Mouse (Mus musculus): ENCODE measurements around the gene Dact3. TPM values are rescaled to one million over a fixed set of nuclear protein-coding genes. Genes with fewer than 3 reads are reported as not detected.
A peak's percentile ranks its signal among the peaks of the same experiment; 100 is the strongest.

The Dact3 gene
- total RNA-seq, 1 experiment: 4.5 TPM

- no peak for DNase-seq (ENCODE audit: low read depth, low spot score)
- peaks cover 8% of the 10 kb centered on the region; the same call in 1 of the 2 replicates for H3K36me3 ChIP-seq (ENCODE audit: control insufficient read depth, insufficient read depth, low read length, poor library complexity, severe bottlenecking)
Measured at GRCm38 (mm10) chr7:16858336-16858735, 16.8 kb upstream of the Dact3 start.

GRCm38 (mm10) chr7:16859902-16860651 is 15.0 kb upstream of the Dact3 start:
- TF ChIP-seq HCFC1 (IDR thresholded peaks at IDR 0.05; ENCODE audit: borderline replicate concordance, insufficient read depth, low read length) (no peak), MAFK (IDR thresholded peaks at IDR 0.05; ENCODE audit: insufficient read depth, low read depth, low read length) (no peak), CHD2 (IDR thresholded peaks at IDR 0.05; ENCODE audit: low read depth, low read length) (no peak), ZC3H11A (IDR thresholded peaks at IDR 0.05; ENCODE audit: borderline replicate concordance, low read depth, low read length) (peak; percentile 4; the same call in 1 of the 2 replicates), ZNF384 (IDR thresholded peaks at IDR 0.05; ENCODE audit: low read depth, low read length) (no peak)
- Histone ChIP-seq H3K9ac (ENCODE audit: insufficient read depth, low read depth, low read length, poor library complexity, severe bottlenecking) (no peak overlapping the region), H3K4me1 (ENCODE audit: control insufficient read depth in 2 of 2, insufficient read depth in 2 of 2, low read length in 2 of 2, poor library complexity in 1 of 2) (no peaks in the 10 kb centered on the region), H3K4me3 (ENCODE audit: insufficient read depth in 1 of 2, low read depth in 1 of 2, low read length in 2 of 2, poor library complexity in 1 of 2, severe bottlenecking in 1 of 2) (no peak overlapping the region), H3K27ac (ENCODE audit: insufficient read depth, low read depth, low read length, poor library complexity, severe bottlenecking) (no peak overlapping the region), H3K36me3 (ENCODE audit: control insufficient read depth, insufficient read depth, low read length, poor library complexity, severe bottlenecking) (peaks cover 3% of the 10 kb centered on the region; the same call in 1 of the 2 replicates), H3K9me3 (ENCODE audit: control insufficient read depth, insufficient read depth, low read depth, low read length) (no peaks in the 10 kb centered on the region)
- DNase-seq (ENCODE audit: low read depth, low spot score): no peak
- in situ Hi-C loops (cut with MboI; ENCODE audit: low sequenced_read_pairs in 2 of 2, unreplicated experiment in 2 of 2): no loop called here

More at GRCm38 (mm10) chr7:16858336-16858735, 16.8 kb upstream of the Dact3 start:
- Histone ChIP-seq H3K27ac (ENCODE audit: insufficient read depth, low read depth, low read length, poor library complexity, severe bottlenecking) (no peak overlapping the region), H3K9me3 (ENCODE audit: control insufficient read depth, insufficient read depth, low read depth, low read length) (no peaks in the 10 kb centered on the region), H3K9ac (ENCODE audit: insufficient read depth, low read depth, low read length, poor library complexity, severe bottlenecking) (peak overlapping the region; percentile 60; the same call in 1 of the 2 replicates), H3K4me1 (ENCODE audit: control insufficient read depth in 2 of 2, insufficient read depth in 2 of 2, low read length in 2 of 2, poor library complexity in 1 of 2) (peaks cover 0 to 9% of the 10 kb centered on the region in 2 experiments; a peak in 2 of 4 replicates), H3K4me3 (ENCODE audit: insufficient read depth in 1 of 2, low read depth in 1 of 2, low read length in 2 of 2, poor library complexity in 1 of 2, severe bottlenecking in 1 of 2) (peak overlapping the region; percentile 22 to 40; a peak in 3 of 4 replicates)
- TF ChIP-seq ZC3H11A (IDR thresholded peaks at IDR 0.05; ENCODE audit: borderline replicate concordance, low read depth, low read length) (no peak), CHD2 (IDR thresholded peaks at IDR 0.05; ENCODE audit: low read depth, low read length) (no peak), HCFC1 (IDR thresholded peaks at IDR 0.05; ENCODE audit: borderline replicate concordance, insufficient read depth, low read length) (no peak), MAFK (IDR thresholded peaks at IDR 0.05; ENCODE audit: insufficient read depth, low read depth, low read length) (no peak)
- in situ Hi-C loops (cut with MboI; ENCODE audit: low sequenced_read_pairs in 2 of 2, unreplicated experiment in 2 of 2): no loop called here

- in situ Hi-C loops (cut with MboI; ENCODE audit: low sequenced_read_pairs in 2 of 2, unreplicated experiment in 2 of 2): no loop called here
- no peaks in the 10 kb centered on the region; the same call in 1 of the 2 replicates for H3K36me3 ChIP-seq (ENCODE audit: control insufficient read depth, insufficient read depth, low read length, poor library complexity, severe bottlenecking)
- no peak overlapping the region for H3K4me3 ChIP-seq (ENCODE audit: insufficient read depth in 1 of 2, low read depth in 1 of 2, low read length in 2 of 2, poor library complexity in 1 of 2, severe bottlenecking in 1 of 2)
- H3K4me1 ChIP-seq (ENCODE audit: control insufficient read depth in 2 of 2, insufficient read depth in 2 of 2, low read length in 2 of 2, poor library complexity in 1 of 2): peaks cover 0 to 11% of the 10 kb centered on the region in 2 experiments; a peak in 2 of 4 replicates
- no peak for TF ChIP-seq ZC3H11A (IDR thresholded peaks at IDR 0.05; ENCODE audit: borderline replicate concordance, low read depth, low read length)
- TF ChIP-seq HCFC1 (IDR thresholded peaks at IDR 0.05; ENCODE audit: borderline replicate concordance, insufficient read depth, low read length): no peak
- no peak for TF ChIP-seq CHD2 (IDR thresholded peaks at IDR 0.05; ENCODE audit: low read depth, low read length)
- no peak for TF ChIP-seq ZNF384 (IDR thresholded peaks at IDR 0.05; ENCODE audit: low read depth, low read length)
- no peak for TF ChIP-seq MAFK (IDR thresholded peaks at IDR 0.05; ENCODE audit: insufficient read depth, low read depth, low read length)
- H3K9ac ChIP-seq (ENCODE audit: insufficient read depth, low read depth, low read length, poor library complexity, severe bottlenecking): no peak overlapping the region
- no peak overlapping the region for H3K27ac ChIP-seq (ENCODE audit: insufficient read depth, low read depth, low read length, poor library complexity, severe bottlenecking)
- H3K9me3 ChIP-seq (ENCODE audit: control insufficient read depth, insufficient read depth, low read depth, low read length): no peaks in the 10 kb centered on the region
- no peak for DNase-seq (ENCODE audit: low read depth, low spot score)
Measured at GRCm38 (mm10) chr7:16867488-16867887, 7.6 kb upstream of the Dact3 start.

GRCm38 (mm10) chr7:16869497-16869896 is 5.6 kb upstream of the Dact3 start:
- Histone ChIP-seq H3K36me3 (ENCODE audit: control insufficient read depth, insufficient read depth, low read length, poor library complexity, severe bottlenecking) (no peaks in the 10 kb centered on the region; the same call in 1 of the 2 replicates), H3K27ac (ENCODE audit: insufficient read depth, low read depth, low read length, poor library complexity, severe bottlenecking) (no peak overlapping the region), H3K4me1 (ENCODE audit: control insufficient read depth in 2 of 2, insufficient read depth in 2 of 2, low read length in 2 of 2, poor library complexity in 1 of 2) (peaks cover 0 to 11% of the 10 kb centered on the region in 2 experiments; a peak in 2 of 4 replicates), H3K9ac (ENCODE audit: insufficient read depth, low read depth, low read length, poor library complexity, severe bottlenecking) (peak overlapping the region; percentile 54; the same call in 1 of the 2 replicates), H3K9me3 (ENCODE audit: control insufficient read depth, insufficient read depth, low read depth, low read length) (no peaks in the 10 kb centered on the region), H3K4me3 (ENCODE audit: insufficient read depth in 1 of 2, low read depth in 1 of 2, low read length in 2 of 2, poor library complexity in 1 of 2, severe bottlenecking in 1 of 2) (peak overlapping the region; percentile 60 to 63)
- TF ChIP-seq ZC3H11A (IDR thresholded peaks at IDR 0.05; ENCODE audit: borderline replicate concordance, low read depth, low read length): no peak
- TF ChIP-seq CHD2 (IDR thresholded peaks at IDR 0.05; ENCODE audit: low read depth, low read length): peak; percentile 93
- no peak for TF ChIP-seq HCFC1 (IDR thresholded peaks at IDR 0.05; ENCODE audit: borderline replicate concordance, insufficient read depth, low read length)
- in situ Hi-C loops (cut with MboI; ENCODE audit: low sequenced_read_pairs in 2 of 2, unreplicated experiment in 2 of 2): no loop called here
- peak; percentile 93 for DNase-seq (ENCODE audit: low read depth, low spot score)
